Mouse (Mus musculus): ENCODE results near the gene Chn1. TPM values are rescaled to one million over a fixed set of nuclear protein-coding genes. Genes with fewer than 3 reads are reported as not detected.

The Chn1 gene
- polyA plus RNA-seq, 1 experiment from 2014 or later = 38.7 TPM

DNA sequence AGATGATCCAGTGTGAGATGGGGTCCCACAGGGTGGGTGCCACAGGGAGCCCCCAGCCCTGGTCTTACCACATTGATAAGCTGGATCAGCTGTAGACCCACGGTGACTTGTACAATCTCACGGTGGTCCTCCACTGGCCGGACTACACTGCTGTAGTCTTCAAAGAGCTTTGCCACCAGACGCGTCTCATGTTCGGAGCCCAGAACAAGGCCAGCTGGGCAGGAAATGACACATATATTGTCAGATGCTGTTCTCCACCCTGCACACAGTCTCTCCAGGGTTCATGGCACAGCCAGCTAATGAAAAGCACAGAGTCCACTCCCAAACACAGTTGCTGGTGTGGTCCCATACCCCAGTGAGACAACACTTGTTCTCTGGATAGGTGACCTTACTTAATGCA is 200.7 kb downstream of the Chn1 start:
- Histone ChIP-seq H3K36me3 (no peaks in the 10 kb centered on the region), H3K9me3 (replicated peaks) (no peaks in the 10 kb centered on the region), H3K4me1 (peaks cover 36% of the 10 kb centered on the region), H3K27me3 (ENCODE audit: low read depth, poor library complexity, severe bottlenecking) (no peaks in the 10 kb centered on the region), H3K27ac (peak overlapping the region; percentile 60), H3K4me3 (no peak overlapping the region)
- DNase-seq (ENCODE audit: low spot score) = no peak
- 71% methylated on average over 6 of the region's 6 CpGs for WGBS

DNA sequence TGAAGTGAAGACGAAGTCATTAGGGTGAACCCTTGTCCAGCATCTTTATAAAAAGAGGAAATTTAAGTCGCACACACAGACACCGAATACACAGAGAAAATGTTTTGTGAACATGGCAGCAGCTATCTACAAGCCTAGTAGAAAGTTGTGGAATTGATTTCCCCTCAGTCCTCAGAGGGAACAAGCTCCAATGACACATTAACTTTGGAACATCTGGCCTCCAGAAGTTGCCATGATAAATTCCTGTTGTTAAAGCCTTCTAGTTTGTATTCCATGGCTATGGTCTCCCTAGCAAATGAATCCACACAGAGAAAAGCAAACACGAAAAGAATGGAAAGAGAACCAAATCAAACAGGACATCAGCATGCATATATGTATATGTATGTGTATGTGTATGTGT is 201.6 kb downstream of the Chn1 start:
- WGBS = 86% methylated on average over 4 of the region's 4 CpGs
- H3K27me3 ChIP-seq (ENCODE audit: low read depth, poor library complexity, severe bottlenecking) = no peaks in the 10 kb centered on the region
- H3K9me3 ChIP-seq (replicated peaks) = no peaks in the 10 kb centered on the region
- peak overlapping the region; percentile 46; the same call in 1 of the 2 replicates for H3K4me3 ChIP-seq
- no peaks in the 10 kb centered on the region for H3K36me3 ChIP-seq
- DNase-seq (ENCODE audit: low spot score) = no peak
- peak overlapping the region; percentile 81 for H3K27ac ChIP-seq
- peaks cover 36% of the 10 kb centered on the region for H3K4me1 ChIP-seq

DNA sequence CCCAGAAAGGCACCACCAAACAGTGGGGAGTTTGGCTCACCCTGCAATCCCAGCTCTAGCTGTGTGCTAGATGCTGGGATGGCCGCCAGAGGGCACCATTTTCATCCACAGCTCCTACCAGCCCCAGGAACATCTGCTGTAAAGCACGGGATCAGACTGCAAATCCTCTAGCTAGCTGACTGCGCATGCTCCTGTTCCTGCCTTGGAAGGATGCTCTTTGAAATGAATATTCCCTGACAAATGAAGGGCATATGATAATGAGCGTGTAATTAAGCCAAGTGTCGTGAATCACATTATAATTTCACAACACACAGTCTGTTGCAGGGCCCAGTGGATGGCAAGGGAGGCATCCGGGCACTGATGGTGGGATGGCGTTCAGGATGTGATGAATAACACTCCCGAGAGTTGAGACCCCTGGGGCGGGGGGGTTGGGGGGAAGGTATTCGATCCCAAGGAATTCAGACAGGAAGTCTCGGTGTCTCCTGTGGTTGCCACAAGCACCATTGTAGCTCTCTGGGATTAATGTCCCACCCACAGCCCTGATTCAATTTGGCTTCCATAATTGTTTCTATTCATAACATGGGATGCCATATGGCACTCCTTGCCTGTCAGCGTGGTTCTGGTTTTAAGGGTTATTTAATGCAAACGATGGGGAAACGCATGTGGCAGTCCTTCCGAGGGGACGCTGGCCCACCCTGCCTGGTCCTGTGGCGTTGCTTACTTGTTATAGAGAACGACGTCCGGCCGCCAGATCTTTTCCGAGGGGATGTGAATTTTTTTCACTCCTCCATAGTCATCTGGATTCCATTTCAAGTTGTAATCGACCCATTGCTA is 202.4 kb downstream of the Chn1 start:
- peak overlapping the region; percentile 81 for H3K27ac ChIP-seq
- no peaks in the 10 kb centered on the region for H3K36me3 ChIP-seq
- H3K27me3 ChIP-seq (ENCODE audit: low read depth, poor library complexity, severe bottlenecking) = no peaks in the 10 kb centered on the region
- DNase-seq (ENCODE audit: low spot score) = peak; percentile 91
- H3K4me3 ChIP-seq = peak overlapping the region; percentile 46
- no peaks in the 10 kb centered on the region for H3K9me3 ChIP-seq (replicated peaks)
- 17% methylated on average over 23 of the region's 23 CpGs for WGBS
- H3K4me1 ChIP-seq = peaks cover 36% of the 10 kb centered on the region

DNA sequence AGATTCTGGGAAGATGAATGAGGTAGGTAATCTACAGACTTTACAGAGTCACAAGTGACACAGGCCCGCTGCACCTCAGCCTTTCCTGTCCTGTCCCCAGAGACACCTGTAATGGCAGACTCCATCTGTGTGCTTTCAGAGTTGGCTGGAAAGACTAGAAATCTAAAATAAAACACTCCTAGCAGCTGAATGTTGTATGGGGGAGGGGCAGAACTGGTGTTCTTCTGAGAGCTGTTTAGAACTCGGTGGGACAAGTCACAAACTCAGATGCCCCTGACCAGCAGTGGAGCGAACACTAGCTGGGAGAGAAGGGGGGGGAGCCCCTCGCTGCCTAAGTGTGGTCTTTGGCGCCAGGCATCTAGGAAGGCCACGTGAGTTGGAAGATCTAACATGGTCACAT is 203.2 kb downstream of the Chn1 start:
- Histone ChIP-seq H3K4me1 (peaks cover 41% of the 10 kb centered on the region), H3K4me3 (no peak overlapping the region), H3K27ac (peak overlapping the region; percentile 81), H3K9me3 (replicated peaks) (no peaks in the 10 kb centered on the region), H3K27me3 (ENCODE audit: low read depth, poor library complexity, severe bottlenecking) (no peaks in the 10 kb centered on the region), H3K36me3 (no peaks in the 10 kb centered on the region)
- 72% methylated on average over 6 of the region's 6 CpGs for WGBS
- no peak for DNase-seq (ENCODE audit: low spot score)

DNA sequence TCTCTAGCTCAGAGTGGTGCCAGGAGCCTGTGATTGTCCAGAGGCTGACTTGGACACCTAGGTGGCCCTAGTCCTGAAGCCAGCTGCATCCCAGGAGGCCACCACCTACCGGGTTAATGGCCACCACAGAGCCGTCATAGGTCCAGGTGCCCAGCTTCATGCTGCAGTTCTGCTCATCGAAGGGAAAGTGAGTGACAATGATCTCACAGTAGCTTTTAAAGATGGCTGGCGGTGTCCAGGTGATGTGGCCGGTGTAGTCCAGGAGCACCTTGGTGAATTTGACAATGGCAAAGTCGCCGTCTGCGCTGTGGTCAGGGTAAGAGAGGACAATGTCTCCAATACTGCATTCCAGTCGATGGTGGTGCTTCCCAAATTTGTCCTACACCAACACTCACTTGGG is 203.8 kb downstream of the Chn1 start:
- Histone ChIP-seq H3K4me1 (peaks cover 46% of the 10 kb centered on the region), H3K9me3 (replicated peaks) (no peaks in the 10 kb centered on the region), H3K4me3 (no peak overlapping the region), H3K36me3 (no peaks in the 10 kb centered on the region), H3K27ac (no peak overlapping the region), H3K27me3 (ENCODE audit: low read depth, poor library complexity, severe bottlenecking) (no peaks in the 10 kb centered on the region)
- no peak for DNase-seq (ENCODE audit: low spot score)
- WGBS = 93% methylated on average over 9 of the region's 9 CpGs

DNA sequence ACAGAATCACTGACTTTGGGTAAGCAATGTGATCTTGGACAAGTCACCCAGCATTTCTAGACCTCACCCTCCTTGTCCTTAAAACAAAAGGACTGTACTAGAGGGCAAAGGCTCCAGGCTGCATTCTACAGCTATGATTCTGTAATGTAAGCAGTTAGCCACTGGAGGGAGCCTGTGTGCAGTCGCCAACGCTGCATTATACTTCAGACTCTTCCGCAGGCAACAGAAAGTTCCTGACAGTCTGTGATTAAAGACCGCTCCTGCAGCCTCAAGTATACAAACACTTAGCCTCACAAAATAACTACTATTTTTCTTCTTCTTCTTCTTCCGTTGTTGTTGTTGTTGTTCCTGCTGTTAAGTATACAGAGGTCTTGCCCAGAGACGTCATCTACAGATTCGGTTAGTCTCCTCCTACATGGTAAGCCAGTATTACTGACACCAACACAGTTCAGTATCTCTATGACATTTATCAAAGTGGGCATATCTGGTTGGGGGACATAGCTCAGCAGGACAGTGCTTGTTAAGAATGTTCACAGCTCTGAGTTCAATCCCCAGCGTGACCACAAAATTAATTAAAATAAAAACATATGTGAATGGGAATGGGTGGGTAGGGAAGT is 208.0 kb downstream of the Chn1 start:
- H3K4me3 ChIP-seq = peak overlapping the region; percentile 25; the same call in 1 of the 2 replicates
- peaks cover 52% of the 10 kb centered on the region for H3K4me1 ChIP-seq
- H3K9me3 ChIP-seq (replicated peaks) = no peaks in the 10 kb centered on the region
- no peak overlapping the region for H3K27ac ChIP-seq
- no peaks in the 10 kb centered on the region for H3K36me3 ChIP-seq
- H3K27me3 ChIP-seq (ENCODE audit: low read depth, poor library complexity, severe bottlenecking) = no peaks in the 10 kb centered on the region
- 29% methylated on average over 8 of the region's 8 CpGs for WGBS
- DNase-seq (ENCODE audit: low spot score) = no peak

DNA sequence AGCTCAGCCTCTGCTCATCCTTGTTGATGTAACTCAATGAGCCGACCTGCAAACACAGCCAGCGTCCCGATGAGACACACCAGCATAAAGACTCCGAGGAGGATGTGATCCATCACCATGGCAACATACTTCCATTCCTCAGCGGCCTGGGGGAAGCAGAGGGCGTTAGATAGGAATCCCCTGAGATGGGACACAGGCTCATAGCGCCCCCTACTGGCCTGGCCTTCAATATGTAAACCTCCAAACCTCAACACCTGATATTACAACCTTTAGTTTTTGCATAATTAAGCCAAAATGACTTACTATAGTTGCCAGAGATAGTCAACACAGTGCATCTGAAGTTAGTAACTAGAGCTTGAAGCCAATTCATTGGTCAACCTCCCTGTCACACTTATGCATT is 209.0 kb downstream of the Chn1 start:
- no peak overlapping the region for H3K4me3 ChIP-seq
- 23% methylated on average over 7 of the region's 7 CpGs for WGBS
- no peak overlapping the region for H3K27ac ChIP-seq
- DNase-seq (ENCODE audit: low spot score) = no peak
- no peaks in the 10 kb centered on the region for H3K27me3 ChIP-seq (ENCODE audit: low read depth, poor library complexity, severe bottlenecking)
- peaks cover 54% of the 10 kb centered on the region for H3K4me1 ChIP-seq
- no peaks in the 10 kb centered on the region for H3K9me3 ChIP-seq (replicated peaks)
- H3K36me3 ChIP-seq = no peaks in the 10 kb centered on the region

DNA sequence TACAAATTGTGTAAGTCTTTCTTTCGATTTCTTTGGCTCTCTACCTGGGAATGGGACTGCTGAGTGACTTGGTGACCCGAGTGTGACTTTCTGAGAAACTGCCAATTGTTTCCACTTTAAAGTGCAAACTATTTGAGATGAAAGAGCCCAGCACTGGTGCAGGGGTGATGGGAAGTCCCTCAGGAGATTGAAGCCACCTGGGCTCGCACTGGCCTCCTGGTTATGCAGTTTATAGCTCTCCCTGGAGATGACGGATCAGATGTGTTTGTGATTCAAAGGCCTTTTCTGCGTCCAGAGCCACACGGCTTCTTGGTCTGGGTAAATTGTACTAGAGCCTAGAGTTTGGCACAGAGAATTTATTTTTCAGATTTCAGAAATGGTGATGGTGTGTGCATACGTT is 211.5 kb downstream of the Chn1 start:
- peak overlapping the region; percentile 46 for H3K27ac ChIP-seq
- H3K27me3 ChIP-seq (ENCODE audit: low read depth, poor library complexity, severe bottlenecking) = no peaks in the 10 kb centered on the region
- no peaks in the 10 kb centered on the region for H3K36me3 ChIP-seq
- 27% methylated on average over 7 of the region's 7 CpGs for WGBS
- peak; percentile 66 for DNase-seq (ENCODE audit: low spot score)
- H3K9me3 ChIP-seq (replicated peaks) = no peaks in the 10 kb centered on the region
- peaks cover 58% of the 10 kb centered on the region for H3K4me1 ChIP-seq
- H3K4me3 ChIP-seq = no peak overlapping the region

DNA sequence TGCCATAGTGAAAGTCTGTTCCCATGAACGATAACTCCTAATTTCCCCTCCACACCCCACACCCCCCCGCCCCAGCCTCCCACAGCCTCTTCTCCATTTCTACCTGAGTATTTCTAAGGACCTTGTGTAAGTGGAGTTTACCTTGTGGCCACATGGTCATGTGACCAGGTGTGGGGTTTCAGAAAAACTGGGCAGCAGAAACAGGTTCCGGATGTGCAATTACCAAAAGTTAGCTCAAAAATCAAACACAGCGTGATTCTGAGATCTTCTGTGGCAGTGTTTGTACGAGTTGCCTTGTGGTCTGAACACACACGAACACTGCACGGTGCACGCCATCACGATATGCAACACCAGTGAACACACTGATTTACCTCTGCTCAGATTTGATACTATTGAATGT is 212.5 kb downstream of the Chn1 start:
- H3K27ac ChIP-seq = peak overlapping the region; percentile 36; the same call in 1 of the 2 replicates
- H3K27me3 ChIP-seq (ENCODE audit: low read depth, poor library complexity, severe bottlenecking) = no peaks in the 10 kb centered on the region
- no peaks in the 10 kb centered on the region for H3K9me3 ChIP-seq (replicated peaks)
- peaks cover 58% of the 10 kb centered on the region for H3K4me1 ChIP-seq
- no peak overlapping the region for H3K4me3 ChIP-seq
- WGBS = 90% methylated on average over 9 of the region's 9 CpGs
- no peak for DNase-seq (ENCODE audit: low spot score)
- no peaks in the 10 kb centered on the region for H3K36me3 ChIP-seq

DNA sequence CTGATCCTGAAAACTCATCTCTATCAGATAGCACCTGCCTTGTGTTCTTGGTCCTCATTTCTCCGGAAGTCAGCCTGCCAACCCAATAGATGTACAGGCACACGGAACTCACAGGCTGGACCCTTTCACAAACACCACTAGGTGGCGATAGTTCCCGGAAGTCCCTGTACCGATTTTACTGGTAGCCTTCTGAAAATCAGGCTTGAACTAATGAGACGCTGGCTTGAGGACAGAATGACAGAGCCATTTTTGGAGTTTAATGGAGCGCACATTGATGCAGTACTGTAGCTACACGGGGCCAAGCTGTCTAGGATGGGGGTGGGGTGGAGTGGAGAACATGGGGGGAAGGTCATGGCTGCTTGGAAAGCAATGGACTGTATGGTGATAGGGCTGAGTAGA is 213.5 kb downstream of the Chn1 start:
- 10% methylated on average over 8 of the region's 8 CpGs for WGBS
- Histone ChIP-seq H3K4me3 (peak overlapping the region; percentile 52), H3K9me3 (replicated peaks) (no peaks in the 10 kb centered on the region), H3K36me3 (no peaks in the 10 kb centered on the region), H3K4me1 (peaks cover 52% of the 10 kb centered on the region), H3K27ac (peak overlapping the region; percentile 72; the same call in 1 of the 2 replicates), H3K27me3 (ENCODE audit: low read depth, poor library complexity, severe bottlenecking) (no peaks in the 10 kb centered on the region)
- DNase-seq (ENCODE audit: low spot score) = peak; percentile 72

DNA sequence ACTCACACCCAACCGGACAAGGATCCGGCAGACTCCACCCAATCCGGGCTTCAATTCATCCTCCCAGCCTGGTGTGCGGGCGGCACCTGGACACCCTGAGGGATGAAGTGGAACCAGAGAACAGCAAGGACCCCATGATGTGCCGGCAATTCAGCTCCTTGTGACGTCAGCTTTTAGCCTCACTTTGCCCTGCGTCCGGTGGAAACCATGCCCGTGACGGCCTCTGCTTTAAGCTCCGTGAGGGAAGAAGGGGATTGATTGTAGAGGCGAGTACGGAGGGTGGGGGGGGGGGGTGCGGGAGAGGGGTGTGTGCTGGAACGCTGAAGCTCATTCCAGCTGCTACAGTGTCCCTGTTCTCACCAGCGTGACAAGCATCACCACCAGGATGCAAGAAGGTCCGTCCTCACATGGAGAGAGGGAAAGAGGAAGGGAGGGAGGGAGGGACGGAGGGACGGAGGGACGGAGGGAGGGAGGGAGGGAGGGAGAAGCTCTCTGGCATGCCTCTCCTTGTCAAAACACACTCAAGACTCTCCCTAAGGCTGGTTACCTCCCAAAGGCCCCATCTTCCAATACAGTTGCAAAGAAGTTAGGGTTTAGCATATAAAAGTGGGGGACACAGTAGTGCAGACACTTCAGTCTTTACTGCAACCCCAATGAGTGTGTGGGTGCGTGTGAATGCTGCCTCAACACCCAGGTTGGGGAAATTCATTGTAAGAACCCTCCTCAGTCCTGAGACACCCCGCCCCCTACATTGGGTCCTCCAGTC is 214.1 kb downstream of the Chn1 start:
- DNase-seq (ENCODE audit: low spot score) = no peak
- H3K27me3 ChIP-seq (ENCODE audit: low read depth, poor library complexity, severe bottlenecking) = no peaks in the 10 kb centered on the region
- H3K27ac ChIP-seq = peak overlapping the region; percentile 72
- no peaks in the 10 kb centered on the region for H3K9me3 ChIP-seq (replicated peaks)
- H3K4me3 ChIP-seq = peak overlapping the region; percentile 52
- H3K36me3 ChIP-seq = no peaks in the 10 kb centered on the region
- peaks cover 47% of the 10 kb centered on the region for H3K4me1 ChIP-seq
- 3% methylated on average over 22 of the region's 23 CpGs for WGBS

Data from limb, embryonic 10.5 days (tissue).